Mouse (Mus musculus) neural tube, embryonic 10.5 days (tissue): ENCODE results near the gene Vmn1r225.
"Not testable (repeated sequence)": the region's sequence is repeated elsewhere in the genome, so short reads cannot be mapped to it uniquely, and the experiment has no call there.

Experiments used
- DNase-seq: peaks from one replicate; pipeline ENCODE4 v3.0.0-alpha.2; 2017; ENCODE audit warnings: low spot score; ENCODE audit errors: extremely low spot score

Gene Vmn1r225

DNA sequence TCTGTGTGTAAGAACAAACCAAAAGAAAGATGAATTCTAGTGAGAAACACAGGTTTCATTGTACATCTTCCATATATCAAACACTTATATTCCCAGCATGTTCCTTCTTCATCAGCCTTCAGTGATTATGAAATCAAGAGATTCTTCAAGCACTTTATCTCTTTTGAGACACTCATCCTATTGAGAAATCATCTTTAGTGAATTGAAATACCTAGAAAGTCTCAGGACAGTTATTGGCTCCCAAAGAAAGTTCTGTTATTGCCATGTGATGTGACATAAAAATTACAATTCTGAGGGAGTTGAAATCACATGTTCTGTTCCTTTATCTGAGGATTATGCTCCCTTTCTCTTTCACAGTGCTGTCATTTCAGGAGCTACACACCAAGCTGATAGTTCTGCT lies at the start of gene Vmn1r225:
Gene Vmn1r225 (plus strand): TSS at position 301 of the 400 bp plus-strand sequence.
- no peak for DNase-seq

DNA sequence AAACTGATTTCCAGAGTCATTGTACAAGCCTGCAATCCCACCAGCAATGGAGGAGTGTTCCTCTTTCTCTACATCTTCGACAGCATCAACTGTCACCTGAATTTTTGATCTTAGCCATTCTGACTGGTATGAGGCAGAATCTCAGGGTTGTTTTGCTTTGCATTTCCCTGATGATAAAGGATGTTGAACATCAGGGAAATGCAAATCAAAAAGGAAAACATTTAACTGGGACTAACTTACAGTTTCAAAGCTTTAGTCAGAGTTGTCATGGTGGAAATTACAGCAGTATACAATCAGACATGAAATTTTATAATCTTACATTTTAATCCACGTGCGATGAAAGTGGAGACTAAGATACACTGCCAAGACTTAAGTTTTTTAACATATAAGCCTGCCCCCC lies 24.6 kb upstream of the Vmn1r225 start:
- DNase-seq = no peak

DNA sequence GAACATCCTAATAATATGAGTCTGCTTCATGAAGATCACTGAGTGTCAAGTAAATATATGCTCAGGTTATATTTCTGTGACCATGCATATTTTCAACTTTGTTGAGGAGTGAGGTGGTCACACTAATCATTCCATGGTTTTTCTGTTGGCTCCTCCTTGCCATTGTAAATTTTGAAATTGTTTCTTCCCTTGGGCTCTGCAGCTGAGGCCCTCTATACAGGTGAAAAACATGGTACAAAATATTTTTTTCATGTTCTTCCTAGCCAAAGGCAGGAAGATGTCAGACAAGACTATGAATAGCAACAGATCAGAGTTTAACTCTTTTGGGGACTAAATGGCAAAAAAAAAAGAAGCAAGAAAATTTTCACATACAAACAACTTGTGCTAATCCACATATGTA lies 16.7 kb upstream of the Vmn1r225 start, which contains the start of gene Vmn2r108:
Gene Vmn2r108 (minus strand): TSS at position 101 of the 400 bp plus-strand sequence.
- DNase-seq = no peak

DNA sequence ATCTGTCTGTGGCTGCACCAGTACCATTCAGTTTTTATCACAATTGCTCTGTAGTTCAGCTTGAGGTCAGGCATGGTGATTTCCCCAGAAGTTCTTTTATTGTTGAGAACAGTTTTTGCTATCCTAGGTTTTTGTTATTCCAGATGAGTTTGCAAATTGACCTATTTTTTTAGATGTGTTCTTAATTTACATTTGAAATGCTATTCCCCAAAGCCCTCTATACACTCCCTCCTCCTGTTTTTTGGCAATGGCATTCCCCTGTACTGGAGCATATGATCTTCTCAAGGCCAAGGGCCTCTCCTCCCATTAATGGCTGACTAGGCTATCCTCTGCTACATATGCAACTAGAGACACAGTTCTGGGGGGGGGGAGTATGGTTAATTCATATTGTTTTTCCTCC lies 10.3 kb downstream of the Vmn1r225 start:
- not testable (repeated sequence) for DNase-seq
